ENCODE assay signal across 8 mouse cellular contexts in genomic region chr11:53979788-53980621, GRCm38 (mm10). TPM values are rescaled to one million over a fixed set of nuclear protein-coding genes. Genes with fewer than 3 reads are reported as not detected.
DNase-seq lines count a peak whose midpoint lies in the region; ATAC-seq lines count a peak whose summit lies in the region.

Slc22a21 (minus strand) TSS chr11:53980332.

- H3K4me2 ChIP-seq in heart, embryonic 12.5 days: peak within 1 kb of the TSS; percentile 98
- peak within 1 kb of the TSS; percentile 97 for H3K4me2 ChIP-seq in kidney, embryonic 16.5 days (replicated peaks; ENCODE audit: low read depth, low read length)
- peak within 1 kb of the TSS; percentile 96 for H3K4me2 ChIP-seq in liver, embryonic 13.5 days
- peak within 1 kb of the TSS; percentile 77 for H3K4me2 ChIP-seq in stomach, embryonic 14.5 days (replicated peaks; ENCODE audit: low read depth, low read length)

- H3K4me3 ChIP-seq in erythroblast, embryonic 14.5 days (replicated peaks): peak within 1 kb of the TSS; percentile 69
- peak within 1 kb of the TSS; percentile 70 for H3K4me3 ChIP-seq in heart, embryonic 12.5 days
- H3K4me3 ChIP-seq in kidney, embryonic 16.5 days (ENCODE audit: low read length): peak within 1 kb of the TSS; percentile 71
- peak within 1 kb of the TSS; percentile 67 for H3K4me3 ChIP-seq in liver, embryonic 13.5 days (replicated peaks)
- peak within 1 kb of the TSS; percentile 53 for H3K4me3 ChIP-seq in stomach, embryonic 14.5 days (ENCODE audit: low read depth, low read length)

- H3K36me3 ChIP-seq in erythroblast, embryonic 14.5 days (ENCODE audit: control insufficient read depth): peaks cover 46% of the 10 kb centered on the region
- H3K36me3 ChIP-seq in heart, embryonic 12.5 days: no peaks in the 10 kb centered on the region
- H3K36me3 ChIP-seq in kidney, embryonic 16.5 days (ENCODE audit: insufficient read depth, low read length): no peaks in the 10 kb centered on the region
- H3K36me3 ChIP-seq in liver, embryonic 13.5 days: peaks cover 31% of the 10 kb centered on the region
- H3K36me3 ChIP-seq in stomach, embryonic 14.5 days (ENCODE audit: control insufficient read depth, insufficient read depth, low read length): no peaks in the 10 kb centered on the region

- peak; percentile 80 for DNase-seq in CD4-positive helper T cell, adult 2 months (ENCODE audit: low read depth, low spot score)
- DNase-seq in brain, embryonic 18.5 days (ENCODE audit: low read depth, low spot score): peak; percentile 14
- DNase-seq in liver, embryonic 13.5 days: peak; percentile 79
- DNase-seq in natural killer cell, adult 2 months (ENCODE audit: low spot score in 2 of 2): peak; percentile 78 to 82

- H3K27me3 ChIP-seq in erythroblast, embryonic 14.5 days (ENCODE audit: control insufficient read depth): peaks cover 19% of the 10 kb centered on the region
- H3K27me3 ChIP-seq in heart, embryonic 12.5 days (replicated peaks): peaks cover 7% of the 10 kb centered on the region; the same call in 1 of the 2 replicates
- no peaks in the 10 kb centered on the region for H3K27me3 ChIP-seq in kidney, embryonic 16.5 days (ENCODE audit: insufficient read depth, low read length)
- H3K27me3 ChIP-seq in liver, embryonic 13.5 days: peaks cover 5% of the 10 kb centered on the region; the same call in 1 of the 2 replicates
- H3K27me3 ChIP-seq in stomach, embryonic 14.5 days (ENCODE audit: control insufficient read depth, insufficient read depth, low read length): no peaks in the 10 kb centered on the region

- peak; percentile 95 for ATAC-seq in heart, embryonic 12.5 days (ENCODE audit: insufficient number of reproducible peaks, low FRiP score)
- peak; percentile 98 for ATAC-seq in kidney, embryonic 16.5 days (ENCODE audit: low FRiP score, low TSS enrichment)
- ATAC-seq in liver, embryonic 13.5 days (ENCODE audit: low read depth): peak; percentile 97
- peak; percentile 96 for ATAC-seq in stomach, embryonic 14.5 days (ENCODE audit: insufficient number of reproducible peaks, insufficient read depth, low FRiP score, low read depth)

- 0 out of 2 replicates have a peak within 1 kb of the TSS, but pooled peaks have one; percentile 6 for H3K27ac ChIP-seq in heart, embryonic 12.5 days (ENCODE audit: poor library complexity, severe bottlenecking)
- 0 out of 2 replicates have a peak within 1 kb of the TSS, but pooled peaks have one; percentile 65 for H3K27ac ChIP-seq in kidney, embryonic 16.5 days (ENCODE audit: low read length)
- no peak within 1 kb of the TSS for H3K27ac ChIP-seq in liver, embryonic 13.5 days
- H3K27ac ChIP-seq in stomach, embryonic 14.5 days (ENCODE audit: low read length): peak within 1 kb of the TSS; percentile 71

- 2% methylated on average over 73 of the region's 73 CpGs for WGBS in heart, embryonic 12.5 days
- WGBS in kidney, embryonic 16.5 days: 3% methylated on average over 73 of the region's 73 CpGs
- 1% methylated on average over 73 of the region's 73 CpGs for whole genome bisulfite sequencing in liver, embryonic 13.5 days (ENCODE audit: insufficient replicate concordance)
- 2% methylated on average over 73 of the region's 73 CpGs for WGBS in stomach, embryonic 14.5 days

- H3K4me1 ChIP-seq in erythroblast, embryonic 14.5 days (ENCODE audit: control insufficient read depth): peaks cover 20% of the 10 kb centered on the region
- peaks cover 9% of the 10 kb centered on the region; the same call in 1 of the 2 replicates for H3K4me1 ChIP-seq in heart, embryonic 12.5 days (replicated peaks)
- peaks cover 9% of the 10 kb centered on the region; the same call in 1 of the 2 replicates for H3K4me1 ChIP-seq in kidney, embryonic 16.5 days (ENCODE audit: insufficient read depth, low read length)
- H3K4me1 ChIP-seq in liver, embryonic 13.5 days (replicated peaks): peaks cover 17% of the 10 kb centered on the region
- no peaks in the 10 kb centered on the region for H3K4me1 ChIP-seq in stomach, embryonic 14.5 days (ENCODE audit: control insufficient read depth, insufficient read depth, low read length)

- H3K9me3 ChIP-seq in erythroblast, embryonic 14.5 days (ENCODE audit: control insufficient read depth, low read length): 0 out of 2 replicates have a peak, but pooled peaks cover 3% of the 10 kb centered on the region
- no peaks in the 10 kb centered on the region for H3K9me3 ChIP-seq in heart, embryonic 12.5 days (replicated peaks)
- no peaks in the 10 kb centered on the region for H3K9me3 ChIP-seq in kidney, embryonic 16.5 days (ENCODE audit: low read length)
- no peaks in the 10 kb centered on the region for H3K9me3 ChIP-seq in liver, embryonic 13.5 days (replicated peaks)
- no peaks in the 10 kb centered on the region for H3K9me3 ChIP-seq in stomach, embryonic 14.5 days (ENCODE audit: control insufficient read depth, low read depth, low read length)

- peak within 1 kb of the TSS; percentile 77 for H3K9ac ChIP-seq in heart, embryonic 12.5 days
- H3K9ac ChIP-seq in kidney, embryonic 16.5 days (replicated peaks; ENCODE audit: low read length): peak within 1 kb of the TSS; percentile 77
- peak within 1 kb of the TSS; percentile 72 for H3K9ac ChIP-seq in liver, embryonic 13.5 days
- H3K9ac ChIP-seq in stomach, embryonic 14.5 days (replicated peaks; ENCODE audit: low read depth, low read length): peak within 1 kb of the TSS; percentile 67

RNA-seq across cellular contexts. Expression of gene Slc22a21, which starts in this region (rescaled TPM):
- 0.26 and 0.77 TPM in 2 replicates for polyA plus RNA-seq in erythroblast, embryonic 14.5 days (2012)
- polyA plus RNA-seq in heart, embryonic 12.5 days (2016; fragmentation: Nextera tagmentation; extraction: Ambion mirVana): 2.6 and 3.2 TPM in 2 replicates
- polyA plus RNA-seq in kidney, embryonic 16.5 days (2015; fragmentation: Nextera tagmentation; extraction: Ambion mirVana): 4.2 and 5.4 TPM in 2 replicates
- 1.1 and 1.6 TPM in 2 replicates for polyA plus RNA-seq in liver, embryonic 13.5 days (2015; fragmentation: Nextera tagmentation; extraction: Ambion mirVana)
- polyA plus RNA-seq in stomach, embryonic 14.5 days (2014; fragmentation: Nextera tagmentation; extraction: Ambion mirVana): 12.9 and 15.9 TPM in 2 replicates

Comparison
In these comparisons a context has a peak if more than half of its experiments do, and no peak if none do; other contexts are left out.
1. DNase-seq: peak in every context shown above with its lines; median percentile 80 in CD4-positive helper T cell, adult 2 months; 80 in natural killer cell, adult 2 months; 79 in liver, embryonic 13.5 days; 14 in brain, embryonic 18.5 days.